8 mouse cellular contexts compared by ENCODE assay signal in the genomic region with DNA sequence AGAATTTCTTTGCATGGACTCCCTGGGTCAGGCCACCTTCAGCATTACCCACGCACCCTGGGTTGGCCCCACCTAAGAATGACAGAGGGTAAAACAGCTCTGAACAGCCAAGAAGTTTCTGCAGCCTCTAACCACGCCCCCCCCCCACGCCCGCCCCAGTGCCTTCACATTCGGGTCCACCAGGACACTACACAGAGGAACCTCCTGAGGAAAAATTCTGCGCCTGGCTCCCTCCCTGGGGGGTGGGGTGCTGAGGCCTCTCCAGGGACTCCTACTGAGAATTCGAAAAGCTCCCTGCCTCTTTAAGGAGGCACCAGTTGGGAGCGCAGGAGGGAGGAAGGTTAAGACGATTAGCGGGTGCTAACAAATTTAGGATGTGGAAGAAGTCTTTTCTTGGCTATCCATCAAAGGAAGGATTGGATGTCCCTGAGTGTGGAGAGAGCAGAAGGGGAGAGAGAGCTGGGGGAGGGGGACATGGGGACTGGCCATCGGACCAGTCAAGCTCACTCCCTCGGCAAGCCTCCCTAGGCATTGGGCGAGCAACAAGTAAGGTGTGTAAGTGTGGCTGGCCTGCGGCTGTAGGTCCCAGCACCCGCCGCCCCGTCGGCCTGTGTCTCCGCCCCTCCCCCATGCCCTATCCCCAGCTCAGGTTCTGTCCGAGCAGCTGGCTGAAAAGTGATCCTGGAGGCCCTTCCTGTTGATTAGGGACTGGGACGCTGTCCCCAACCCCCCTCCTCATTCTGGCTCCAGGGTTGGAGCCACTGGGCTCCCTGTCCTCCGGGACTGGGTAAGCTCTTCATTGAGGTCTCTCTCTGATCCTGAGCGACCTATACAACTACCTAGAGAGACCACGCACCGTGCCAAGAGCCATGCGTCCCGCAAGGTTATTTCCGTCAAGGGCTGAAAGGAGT. TPM values are rescaled to one million over a fixed set of nuclear protein-coding genes. Genes with fewer than 3 reads are reported as not detected.
DNase-seq lines count a peak whose midpoint lies in the region; ATAC-seq and TF ChIP-seq lines count a peak whose summit lies in the region.

No protein-coding gene starts in this region.

- no peak overlapping the region for H3K27ac ChIP-seq in liver, embryonic 12.5 days
- no peak overlapping the region for H3K27ac ChIP-seq in stomach, postnatal 0 days (replicated peaks)

- intact Hi-C loops in gastrocnemius, postnatal 36 days (cut with DNase I): no loop called here

- no peak for ATAC-seq in liver, embryonic 12.5 days
- peak; percentile 32 for ATAC-seq in stomach, postnatal 0 days (ENCODE audit: low FRiP score, low TSS enrichment)

- H3K4me2 ChIP-seq in liver, embryonic 12.5 days: peak overlapping the region; percentile 50
- peak overlapping the region; percentile 38 for H3K4me2 ChIP-seq in stomach, postnatal 0 days (replicated peaks; ENCODE audit: low read depth)

- H3K27me3 ChIP-seq in liver, embryonic 12.5 days (replicated peaks): peaks cover 29% of the 10 kb centered on the region
- H3K27me3 ChIP-seq in stomach, postnatal 0 days (ENCODE audit: control insufficient read depth, insufficient read depth, low read length): no peaks in the 10 kb centered on the region

- H3K4me3 ChIP-seq in liver, embryonic 12.5 days: no peak overlapping the region
- 0 out of 2 replicates have a peak overlapping the region, but pooled peaks have one; percentile 0 for H3K4me3 ChIP-seq in stomach, postnatal 0 days (ENCODE audit: low read depth, low read length)

- no peaks in the 10 kb centered on the region for H3K36me3 ChIP-seq in liver, embryonic 12.5 days
- no peaks in the 10 kb centered on the region for H3K36me3 ChIP-seq in stomach, postnatal 0 days (ENCODE audit: control insufficient read depth, insufficient read depth, low read length)

- H3K9ac ChIP-seq in liver, embryonic 12.5 days: no peak overlapping the region
- no peak overlapping the region for H3K9ac ChIP-seq in stomach, postnatal 0 days (ENCODE audit: low read length)

- peak; percentile 18 for DNase-seq in ovary, postnatal 14 days (ENCODE audit: low spot score)
- DNase-seq in ovary, adult 18-20 months (ENCODE audit: low spot score): no peak
- peak; percentile 26 to 27 for DNase-seq in gastrocnemius, postnatal 36 days
- DNase-seq in stomach, postnatal 0 days (ENCODE audit: low spot score): peak; percentile 29
- no peak for DNase-seq in layer of hippocampus, postnatal 10 days (ENCODE audit: low spot score in 2 of 2)
- no peak for DNase-seq in layer of hippocampus, adult 9-11 months
- no peak for DNase-seq in adrenal gland, postnatal 25 days

- TF ChIP-seq EP300 in stomach, postnatal 0 days (optimal IDR thresholded peaks at IDR 0.05): no peak

- H3K4me1 ChIP-seq in liver, embryonic 12.5 days: peaks cover 29% of the 10 kb centered on the region
- H3K4me1 ChIP-seq in stomach, postnatal 0 days (replicated peaks; ENCODE audit: control insufficient read depth, insufficient read depth): no peaks in the 10 kb centered on the region

- no peak for TF ChIP-seq CTCF in stomach, postnatal 0 days (IDR thresholded peaks at IDR 0.05; ENCODE audit: low read depth)

- no peaks in the 10 kb centered on the region for H3K9me3 ChIP-seq in liver, embryonic 12.5 days (replicated peaks)
- H3K9me3 ChIP-seq in stomach, postnatal 0 days (ENCODE audit: control insufficient read depth, low read length): no peaks in the 10 kb centered on the region

- 10% methylated on average over 28 of the region's 28 CpGs for WGBS in liver, embryonic 12.5 days (ENCODE audit: insufficient replicate concordance)
- 4% methylated on average over 25 of the region's 28 CpGs for WGBS in stomach, postnatal 0 days

RNA-seq across cellular contexts. Expression of a gene that starts 42.4 kb away (rescaled TPM):
- 1 to 10 TPM; 1.0 to 1.3 TPM for total RNA-seq in gastrocnemius, postnatal 36 days (2021)
- polyA plus RNA-seq in liver, embryonic 12.5 days (2016; fragmentation: Nextera tagmentation; extraction: Ambion mirVana): 2.6 and 5.0 TPM in 2 replicates
- polyA plus RNA-seq in stomach, postnatal 0 days (2015; fragmentation: Nextera tagmentation; extraction: Ambion mirVana): 2.3 and 3.3 TPM in 2 replicates
- total RNA-seq in layer of hippocampus, postnatal 10 days (2021): 1 to 10 TPM; 2.5 to 2.7 TPM
- 5.2 and 6.1 TPM in 2 replicates for total RNA-seq in adrenal gland, postnatal 25 days (2021)

Comparison
In these comparisons a context has a peak if more than half of its experiments do, and no peak if none do; other contexts are left out.
1. DNase-seq: peak in ovary, postnatal 14 days (single experiment), gastrocnemius, postnatal 36 days (2 of 2) and stomach, postnatal 0 days (single experiment); none in ovary, adult 18-20 months (single experiment), layer of hippocampus, postnatal 10 days (0 of 2), layer of hippocampus, adult 9-11 months (single experiment) and adrenal gland, postnatal 25 days (single experiment).